Mouse (Mus musculus): ENCODE measurements around the gene Gucy1b2.

The Gucy1b2 gene

DNA sequence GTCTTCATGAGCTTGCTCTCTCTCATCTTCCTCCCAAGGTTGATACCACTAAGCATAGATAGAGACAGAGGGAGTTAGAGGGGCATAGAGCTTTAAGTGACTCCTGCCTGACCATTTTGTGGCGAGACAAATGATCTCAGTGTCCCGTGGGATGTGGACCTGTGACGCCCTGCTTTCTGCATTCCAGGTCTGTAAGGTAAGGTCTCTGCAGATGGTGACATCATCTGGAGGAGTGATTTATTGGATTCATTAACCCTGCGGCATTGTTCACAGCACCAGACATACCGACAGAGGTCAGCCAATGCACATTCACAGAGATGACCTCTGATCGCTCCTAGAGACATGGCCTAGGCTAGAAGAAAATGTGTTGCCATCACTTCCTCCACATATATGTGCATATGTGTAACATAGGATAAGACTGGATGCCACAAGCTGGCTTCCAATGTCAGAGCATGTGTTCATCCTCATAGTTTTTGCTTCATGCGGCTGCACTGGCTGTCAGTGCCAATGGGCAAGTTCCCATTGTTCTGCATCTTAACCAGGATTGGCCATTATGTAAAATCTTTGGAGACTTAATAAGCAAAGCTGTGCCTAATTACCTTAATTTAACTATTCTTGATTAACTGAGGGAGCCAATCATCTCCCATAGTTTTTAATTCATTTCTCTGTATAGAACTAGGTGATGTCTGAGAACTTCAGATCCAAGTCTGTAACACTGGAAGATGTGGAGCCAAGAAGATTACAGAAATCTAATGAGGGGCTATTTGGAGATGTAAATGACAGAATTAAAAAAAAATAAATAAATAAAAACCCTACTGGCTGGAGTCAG, 9.5 kb downstream of the Gucy1b2 start:
- no peak for DNase-seq (ENCODE audit: low read depth in 1 of 2, low spot score in 2 of 2)

DNA sequence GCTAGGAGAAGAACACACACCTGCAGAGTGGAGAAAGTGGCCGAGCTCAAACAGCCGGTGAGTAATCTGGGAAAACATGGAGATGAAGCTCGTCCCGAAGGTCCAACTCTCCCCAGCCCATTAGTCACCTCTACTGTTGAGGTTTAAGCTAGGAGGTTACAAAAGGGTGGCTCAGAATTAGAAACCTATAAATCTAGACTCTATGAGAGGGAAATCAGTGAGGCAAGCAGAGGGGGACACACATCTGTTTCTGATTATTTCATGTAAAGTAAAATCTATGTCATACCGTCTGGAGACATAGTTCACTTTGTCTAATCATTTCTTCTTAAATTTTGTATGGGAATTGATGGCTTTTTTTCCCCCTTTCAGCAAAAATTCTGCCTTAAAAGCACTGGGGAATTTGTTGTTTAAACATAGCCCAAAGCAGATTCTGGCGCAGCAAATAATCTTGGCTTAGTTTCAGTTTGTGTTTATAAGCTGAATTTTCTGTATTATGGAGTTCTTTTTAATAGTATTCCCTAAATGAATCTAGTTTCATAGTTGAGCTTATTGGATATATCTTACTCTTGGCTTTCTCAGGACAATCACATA, 12.2 kb downstream of the Gucy1b2 start:
- no peak for DNase-seq (ENCODE audit: low read depth in 1 of 2, low spot score in 2 of 2)

GRCm38 (mm10) chr14:62442971-62443370, 13.1 kb downstream of the Gucy1b2 start:
- no peak for DNase-seq (ENCODE audit: low read depth in 1 of 2, low spot score in 2 of 2)

DNA sequence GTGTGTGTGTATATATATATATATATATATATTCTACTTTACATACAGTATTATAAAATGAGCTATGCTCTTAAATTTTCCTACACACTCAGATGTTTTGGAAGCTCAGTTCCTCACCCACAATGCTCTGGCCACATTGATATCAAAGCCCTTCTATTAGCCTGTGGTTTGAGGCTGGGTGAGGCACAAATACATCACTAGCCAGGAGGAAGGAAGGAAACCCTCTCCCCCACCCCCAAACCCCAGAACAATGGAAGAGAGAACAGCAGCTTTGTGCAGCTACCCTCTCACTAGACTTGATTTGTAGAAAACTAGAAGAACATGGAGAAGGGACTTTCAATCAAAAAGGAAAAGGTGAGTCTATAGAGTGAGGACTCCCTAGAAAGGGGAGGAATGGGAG, 16.1 kb downstream of the Gucy1b2 start:
- no peak for DNase-seq (ENCODE audit: low read depth in 1 of 2, low spot score in 2 of 2)

- no peak for DNase-seq (ENCODE audit: low read depth in 1 of 2, low spot score in 2 of 2)
Observed at GRCm38 (mm10) chr14:62438236-62438635, 17.9 kb downstream of the Gucy1b2 start.

DNA sequence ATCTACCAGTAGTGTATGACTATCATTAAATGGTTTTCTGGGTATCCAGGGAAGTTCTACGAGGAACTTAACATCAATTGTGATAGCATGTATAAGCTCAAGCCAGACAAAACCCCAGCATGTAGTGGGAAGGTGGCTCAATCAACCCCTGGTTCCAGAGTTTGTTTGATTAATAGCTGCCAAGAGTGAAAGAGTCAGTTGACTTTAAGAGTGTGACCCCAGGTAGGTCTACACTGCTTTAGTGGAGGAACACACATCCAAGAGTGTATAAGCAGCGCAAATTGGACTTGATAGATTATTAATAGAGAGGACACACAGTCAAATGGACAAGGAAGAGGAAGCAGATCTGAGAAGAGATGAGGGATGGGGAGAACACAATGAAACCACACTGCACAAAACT, 18.3 kb downstream of the Gucy1b2 start:
- no peak for DNase-seq (ENCODE audit: low read depth in 1 of 2, low spot score in 2 of 2)

GRCm38 (mm10) chr14:62425277-62425691, 30.8 kb downstream of the Gucy1b2 start:
- no peak for DNase-seq (ENCODE audit: low read depth in 1 of 2, low spot score in 2 of 2)

- DNase-seq (ENCODE audit: low read depth in 1 of 2, low spot score in 2 of 2): no peak
Observed at GRCm38 (mm10) chr14:62422265-62422664, 33.8 kb downstream of the Gucy1b2 start.

DNA sequence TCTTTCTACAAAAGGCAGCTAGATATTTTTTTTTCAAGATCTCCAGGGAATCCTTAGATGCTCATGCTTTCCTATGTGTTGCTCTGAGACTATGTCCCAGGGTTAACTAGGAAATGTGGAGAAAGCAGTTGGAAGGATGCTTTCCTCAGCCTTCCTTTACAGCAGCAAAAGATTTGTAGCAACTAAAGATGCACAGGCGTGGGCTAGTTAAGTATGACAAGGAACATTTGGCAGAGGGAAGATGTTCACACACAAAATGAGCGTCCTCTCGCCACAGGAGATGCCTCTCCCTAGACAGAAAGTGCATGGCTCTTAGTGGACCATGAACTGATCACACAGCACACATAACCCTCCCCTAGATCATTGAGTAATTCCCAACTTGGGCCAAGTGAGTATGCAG, 38.6 kb downstream of the Gucy1b2 start:
- no peak for DNase-seq (ENCODE audit: low read depth in 1 of 2, low spot score in 2 of 2)

- DNase-seq (ENCODE audit: low read depth in 1 of 2, low spot score in 2 of 2): no peak
Observed at GRCm38 (mm10) chr14:62416742-62417134, 39.4 kb downstream of the Gucy1b2 start.

GRCm38 (mm10) chr14:62416007-62416741, 39.9 kb downstream of the Gucy1b2 start:
- no peak for DNase-seq (ENCODE audit: low read depth in 1 of 2, low spot score in 2 of 2)

GRCm38 (mm10) chr14:62395346-62395745, 60.7 kb downstream of the Gucy1b2 start:
- no peak for DNase-seq (ENCODE audit: low read depth in 1 of 2, low spot score in 2 of 2)

DNA sequence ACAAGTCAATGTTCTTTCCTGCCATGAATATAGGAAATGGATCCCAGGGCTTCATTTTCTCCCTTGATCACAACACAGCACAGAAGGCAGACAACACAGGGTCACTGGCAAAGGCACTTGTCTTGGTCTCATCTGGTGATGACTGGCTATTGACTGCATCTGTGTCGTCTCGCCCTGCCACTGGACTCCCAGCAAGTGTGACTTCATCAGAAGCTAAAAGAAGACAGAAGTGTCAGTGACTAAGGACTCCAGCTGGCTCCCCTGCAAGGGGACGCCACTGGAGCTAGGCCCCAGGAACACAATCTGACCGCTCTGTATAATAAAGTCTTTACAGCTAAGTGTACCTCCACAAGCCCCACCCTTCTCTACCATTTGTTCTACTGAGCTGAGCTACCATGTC, 63.3 kb downstream of the Gucy1b2 start:
- DNase-seq (ENCODE audit: low read depth in 1 of 2, low spot score in 2 of 2): no peak

GRCm38 (mm10) chr14:62389729-62390536, 66.2 kb downstream of the Gucy1b2 start:
- DNase-seq (ENCODE audit: low read depth in 1 of 2, low spot score in 2 of 2): no peak

- no peak for DNase-seq (ENCODE audit: low read depth in 1 of 2, low spot score in 2 of 2)
Observed at GRCm38 (mm10) chr14:62389064-62389728, 66.9 kb downstream of the Gucy1b2 start.

DNA sequence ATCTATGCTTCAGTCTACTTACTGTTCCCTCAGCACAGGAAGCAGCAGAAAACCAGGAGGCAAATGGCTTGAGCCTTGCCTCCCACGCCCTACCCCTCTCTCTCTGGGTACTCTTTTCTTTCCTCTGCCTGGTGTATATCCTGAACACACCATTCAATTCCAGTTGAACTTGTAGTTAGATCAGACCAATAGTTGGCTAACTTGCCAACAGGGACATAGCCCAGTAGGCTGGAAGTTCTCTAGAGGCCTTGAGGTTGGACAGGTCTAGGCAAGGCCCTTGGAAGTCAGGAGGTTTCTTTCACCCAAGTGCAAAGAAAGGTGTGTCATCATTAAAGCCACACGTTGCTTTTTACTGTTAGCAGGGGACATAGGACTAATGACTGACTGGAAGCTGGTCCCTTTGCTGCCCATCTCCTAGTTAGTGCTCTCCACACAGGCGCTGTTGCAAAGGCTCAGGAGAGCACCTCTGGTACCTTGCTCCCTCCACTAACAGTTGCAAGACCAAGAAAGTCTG, 72.2 kb downstream of the Gucy1b2 start:
- no peak for DNase-seq (ENCODE audit: low read depth in 1 of 2, low spot score in 2 of 2)

GRCm38 (mm10) chr14:62383109-62383508, 73.0 kb downstream of the Gucy1b2 start:
- DNase-seq (ENCODE audit: low read depth in 1 of 2, low spot score in 2 of 2): no peak

- no peak for DNase-seq (ENCODE audit: low read depth in 1 of 2, low spot score in 2 of 2)
Observed at GRCm38 (mm10) chr14:62380606-62381005, 75.5 kb downstream of the Gucy1b2 start.

- no peak for DNase-seq (ENCODE audit: low read depth in 1 of 2, low spot score in 2 of 2)
Observed at GRCm38 (mm10) chr14:62379391-62379790, 76.7 kb downstream of the Gucy1b2 start.

GRCm38 (mm10) chr14:62376115-62376514, 80.0 kb downstream of the Gucy1b2 start:
- DNase-seq (ENCODE audit: low read depth in 1 of 2, low spot score in 2 of 2): no peak

Measured in monocyte, adult 2 months (primary cell).